Mouse (Mus musculus): ENCODE results near the gene Serpina3i.
"Not testable (repeated sequence)": the region's sequence is repeated elsewhere in the genome, so short reads cannot be mapped to it uniquely, and the experiment has no call there.

Serpina3i gene

DNA sequence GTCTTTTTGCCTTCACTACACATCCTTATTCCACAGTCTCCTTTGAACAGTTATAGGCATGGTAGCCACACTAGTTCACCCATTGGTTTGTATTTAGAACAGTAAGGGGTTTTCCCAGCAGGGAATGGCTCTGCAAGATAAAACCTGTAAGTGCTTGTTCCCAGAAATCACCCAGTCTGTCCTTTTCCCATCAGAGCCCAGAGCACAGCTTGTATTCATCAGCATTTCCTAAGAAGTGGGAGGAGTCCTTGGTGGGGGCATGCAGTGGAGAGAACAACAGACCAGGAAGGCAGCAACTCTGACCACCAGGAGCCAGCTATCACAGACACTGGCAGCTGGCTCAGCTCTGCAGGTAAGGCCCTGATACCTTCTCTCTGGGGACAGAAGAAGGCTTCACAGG lies at the start of gene Serpina3i:
Serpina3i (plus strand) TSS at position 260 of the 400 bp plus-strand sequence.
- no peak for DNase-seq (ENCODE audit: low spot score)

DNA sequence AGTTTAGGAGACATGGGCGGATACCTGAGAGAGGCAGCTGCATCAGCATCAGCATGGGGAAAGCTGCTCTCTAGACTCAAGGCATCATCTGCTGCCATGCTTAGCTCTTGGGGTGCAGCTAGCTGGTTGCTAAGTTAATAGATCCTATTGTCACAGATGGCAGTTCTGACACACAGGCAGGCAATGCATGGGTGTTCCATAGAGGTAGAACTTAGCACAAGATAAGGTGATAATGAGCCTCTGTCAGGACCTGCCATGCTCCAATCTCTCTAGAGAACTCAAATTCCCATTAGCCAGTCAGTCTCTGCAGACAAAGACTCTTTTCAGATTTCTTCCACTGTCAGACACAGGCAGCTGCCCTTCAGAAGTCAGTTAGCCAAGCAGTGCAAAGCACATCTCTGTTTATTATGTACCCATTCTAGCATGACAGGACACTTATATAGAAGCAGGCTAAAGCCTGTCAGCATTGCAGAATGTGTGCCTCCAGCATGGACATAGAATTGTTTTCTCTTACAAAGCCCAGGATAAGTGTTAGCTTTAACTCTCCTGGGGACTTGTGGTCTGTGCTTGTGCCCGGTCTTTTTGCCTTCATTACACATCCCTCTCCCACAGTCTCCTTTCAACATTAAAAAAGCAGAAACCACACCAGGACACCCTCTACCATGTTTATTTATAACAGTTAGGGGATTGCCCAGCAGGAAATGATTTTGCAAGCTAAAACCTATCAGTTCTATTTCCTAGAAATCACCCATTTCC lies 49.1 kb upstream of the Serpina3i start:
- no peak for DNase-seq (ENCODE audit: low spot score)

- no peak for DNase-seq (ENCODE audit: low spot score)
Observed at GRCm38 (mm10) chr12:104214445-104214753, 48.5 kb upstream of the Serpina3i start, which contains the start of gene Serpina3f. Gene Serpina3f (plus strand): TSS chr12:104214544.

DNA sequence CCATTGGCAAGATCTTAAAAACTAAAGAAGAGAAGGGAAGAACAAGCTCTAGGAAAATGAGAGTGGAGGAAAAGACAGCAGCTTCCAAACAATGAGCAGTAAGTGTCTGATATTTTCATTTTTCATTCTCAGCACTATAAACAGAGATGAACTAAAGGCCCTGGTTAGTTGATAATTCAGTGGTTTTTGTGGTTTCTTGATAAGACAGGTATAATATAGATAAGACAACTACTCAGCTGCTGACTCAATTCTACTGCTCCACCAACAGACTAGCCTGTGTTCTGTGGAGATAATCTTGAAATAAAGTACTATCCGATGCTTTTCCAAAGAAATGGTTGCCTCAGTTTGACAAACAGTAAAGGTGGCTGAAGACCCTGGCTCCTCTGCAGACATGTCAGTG lies 47.7 kb upstream of the Serpina3i start:
- no peak for DNase-seq (ENCODE audit: low spot score)

DNA sequence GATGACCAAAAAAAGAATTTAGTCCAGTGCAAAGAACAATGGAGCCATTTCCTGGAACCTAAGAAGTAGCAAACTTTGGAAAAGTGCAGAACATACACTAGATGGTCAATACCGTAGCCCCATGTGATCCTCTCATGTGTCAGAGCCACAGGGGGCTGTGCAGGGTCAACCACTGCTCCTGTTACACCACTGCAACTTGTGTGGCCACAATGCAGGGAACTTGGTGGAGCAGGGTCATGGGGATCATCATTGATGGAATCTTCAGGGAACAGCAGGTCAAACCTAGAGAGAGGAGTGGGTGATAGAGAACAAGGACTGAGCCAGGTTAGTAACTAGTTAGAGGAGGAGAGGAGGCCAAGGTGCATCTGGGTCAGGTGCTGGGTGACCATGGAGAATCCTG lies 41.3 kb upstream of the Serpina3i start:
- no peak for DNase-seq (ENCODE audit: low spot score)

- no peak for DNase-seq (ENCODE audit: low spot score)
Observed at GRCm38 (mm10) chr12:104223690-104224089, 39.2 kb upstream of the Serpina3i start.

GRCm38 (mm10) chr12:104224598-104225300 lies 38.2 kb upstream of the Serpina3i start:
- no peak for DNase-seq (ENCODE audit: low spot score)

DNA sequence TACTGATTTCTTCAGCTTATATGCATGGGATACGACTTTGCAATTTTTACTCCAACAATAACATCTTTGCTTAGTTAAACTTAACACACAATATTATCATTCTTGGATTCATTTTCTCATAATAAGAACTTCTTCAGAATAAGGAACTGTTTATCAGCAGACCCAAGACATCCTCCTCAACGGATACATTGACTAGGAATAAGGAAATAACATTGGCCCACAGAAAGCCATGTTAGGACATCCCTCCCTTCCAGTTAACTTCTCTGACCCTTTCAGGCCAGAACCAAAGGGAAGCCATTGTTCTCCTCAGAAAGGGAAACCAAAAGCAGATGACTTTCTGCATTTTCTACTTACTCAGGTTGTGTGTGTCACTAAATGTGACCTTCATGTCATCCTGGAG lies 32.2 kb upstream of the Serpina3i start:
- no peak for DNase-seq (ENCODE audit: low spot score)

GRCm38 (mm10) chr12:104235915-104236314 lies 27.0 kb upstream of the Serpina3i start, which contains the start of gene Serpina3g:
Gene Serpina3g (plus strand): TSS chr12:104236245.
- DNase-seq (ENCODE audit: low spot score) = no peak

DNA sequence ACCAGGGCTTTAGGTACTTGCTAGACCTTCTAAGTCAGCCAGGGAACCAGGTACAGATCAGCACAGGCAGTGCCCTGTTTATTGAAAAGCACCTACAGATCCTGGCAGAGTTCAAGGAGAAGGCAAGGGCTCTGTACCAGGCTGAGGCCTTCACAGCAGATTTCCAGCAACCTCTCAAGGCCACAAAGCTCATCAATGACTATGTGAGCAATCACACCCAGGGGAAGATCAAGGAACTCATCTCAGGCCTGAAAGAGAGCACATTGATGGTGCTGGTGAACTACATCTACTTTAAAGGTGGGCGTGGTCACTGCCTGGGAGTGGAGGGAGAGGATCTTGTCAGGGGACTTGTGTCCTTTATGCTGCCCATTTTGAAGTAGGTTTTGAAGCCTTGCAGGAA lies 24.9 kb upstream of the Serpina3i start:
- DNase-seq (ENCODE audit: low spot score) = not testable (repeated sequence)

DNA sequence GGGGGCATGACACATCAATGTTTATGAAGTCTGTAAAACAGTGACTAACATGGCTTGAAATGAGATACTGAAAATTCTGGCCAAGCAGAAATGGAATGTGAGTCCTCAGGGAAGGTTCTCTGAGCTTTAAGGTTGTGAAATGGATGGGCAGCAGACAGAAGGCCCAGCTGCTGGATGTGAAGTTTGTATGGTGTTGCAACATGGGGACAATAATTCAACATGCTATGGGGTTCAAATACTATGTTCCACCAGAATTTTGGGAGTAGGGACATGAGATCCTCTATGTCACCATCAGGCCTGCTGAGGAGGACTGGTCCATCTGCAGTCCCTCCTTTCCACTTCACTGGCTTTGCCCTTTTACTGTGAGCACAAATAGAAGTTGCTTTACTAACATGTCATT lies 19.6 kb upstream of the Serpina3i start:
- DNase-seq (ENCODE audit: low spot score) = no peak

- DNase-seq (ENCODE audit: low spot score) = no peak
Observed at GRCm38 (mm10) chr12:104245092-104245491, 17.8 kb upstream of the Serpina3i start.

DNA sequence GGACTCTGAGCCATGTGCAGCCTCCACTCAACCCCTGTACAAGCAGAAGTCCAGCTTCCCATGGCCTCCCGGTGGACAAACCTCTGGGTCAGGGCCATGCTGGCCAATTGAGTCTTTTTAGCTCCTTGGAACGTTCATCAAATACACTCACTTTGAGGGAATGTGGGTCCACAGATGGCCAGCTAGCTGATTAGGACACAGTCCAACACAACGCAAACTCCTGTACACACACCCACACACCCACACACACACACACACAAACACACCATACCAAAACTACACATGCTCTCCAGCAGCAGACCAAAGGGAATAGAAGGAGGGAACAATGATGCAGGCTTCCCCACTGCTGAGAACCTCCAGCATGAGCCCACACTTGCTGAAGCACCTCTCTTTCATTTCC lies 17.3 kb upstream of the Serpina3i start:
- no peak for DNase-seq (ENCODE audit: low spot score)

- DNase-seq (ENCODE audit: low spot score) = no peak
Observed at GRCm38 (mm10) chr12:104247553-104248002, 15.3 kb upstream of the Serpina3i start.

DNA sequence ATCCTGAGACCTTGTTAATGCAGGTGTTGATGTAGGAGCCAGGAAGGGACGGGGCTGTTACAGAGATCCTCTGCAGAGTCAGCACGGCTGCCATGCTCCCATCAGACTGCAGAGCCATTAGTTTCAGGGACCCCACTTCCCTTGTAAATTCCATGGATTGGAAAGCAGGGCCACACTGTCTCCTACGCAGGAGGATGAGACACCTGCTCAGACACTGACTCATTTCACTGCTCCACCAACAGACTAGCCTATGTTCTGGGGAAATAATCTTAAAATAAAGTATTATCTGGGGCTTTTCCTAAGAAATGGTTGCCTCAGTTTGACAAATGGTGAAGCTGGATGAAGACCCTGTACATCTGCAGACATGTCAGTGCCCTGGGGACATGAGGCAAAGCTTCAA lies 14.7 kb upstream of the Serpina3i start:
- DNase-seq (ENCODE audit: low spot score) = no peak

- no peak for DNase-seq (ENCODE audit: low spot score)
Observed at GRCm38 (mm10) chr12:104261041-104261440, 1.9 kb upstream of the Serpina3i start.

- no peak for DNase-seq (ENCODE audit: low spot score)
Observed at GRCm38 (mm10) chr12:104266374-104266773, 3.5 kb downstream of the Serpina3i start.

DNA sequence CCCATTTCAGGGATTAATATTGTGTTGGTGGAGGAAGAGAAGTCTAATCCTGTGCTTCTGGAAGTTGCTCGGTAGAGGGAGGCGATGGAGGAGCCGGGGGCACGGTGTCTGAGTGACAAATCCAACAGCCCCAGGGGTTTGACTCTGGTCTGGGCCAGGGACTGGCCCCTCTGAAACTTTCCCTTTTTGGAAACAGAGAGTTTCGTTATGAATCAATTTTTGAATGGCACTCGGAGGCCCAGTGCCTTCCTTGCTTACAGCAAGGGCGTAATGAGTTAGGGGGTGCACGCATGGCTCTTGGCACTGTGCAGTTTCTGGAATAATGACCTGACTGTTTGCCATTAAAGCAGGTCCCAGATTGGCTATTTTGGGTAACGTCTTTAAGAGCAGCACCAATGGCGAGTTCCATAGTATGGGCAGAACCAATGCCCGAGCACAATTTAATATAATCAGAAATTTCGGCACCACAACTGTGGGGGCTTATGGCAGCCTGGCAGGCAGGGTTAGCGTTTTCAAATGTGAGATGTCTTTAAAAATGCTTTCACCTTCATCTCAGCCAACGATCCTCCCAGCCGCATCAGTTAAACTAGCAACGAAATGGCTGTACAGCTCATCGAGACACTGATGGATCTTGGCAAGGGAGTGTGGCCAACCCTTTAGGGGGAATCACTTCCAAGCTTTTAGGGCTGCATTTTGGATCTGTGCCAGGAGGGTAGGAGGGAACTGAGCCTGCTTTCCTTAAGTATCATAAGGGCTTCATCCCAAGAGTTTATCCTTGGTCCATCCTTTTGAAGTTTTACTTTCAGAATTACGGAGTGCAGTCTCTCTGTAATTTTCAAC lies 15.5 kb downstream of the Serpina3i start:
- DNase-seq (ENCODE audit: low spot score) = no peak

DNA sequence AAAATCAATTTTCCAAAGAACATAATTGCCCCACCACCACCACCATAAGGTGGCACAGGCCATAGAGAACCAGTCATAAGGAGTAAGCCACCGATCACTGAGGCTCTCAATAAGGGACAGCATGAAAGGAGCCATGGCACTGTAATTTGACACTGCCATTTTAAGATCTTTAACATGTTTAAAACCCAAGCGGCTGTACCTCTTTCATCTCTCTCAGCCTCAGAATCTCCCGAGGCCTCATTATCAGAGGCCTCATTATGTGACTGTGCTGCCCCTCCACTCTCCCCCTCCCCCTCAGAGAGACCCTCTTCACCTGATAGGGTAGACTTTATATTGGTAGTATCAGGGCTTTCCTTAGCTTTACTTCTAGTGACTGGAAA lies 16.1 kb downstream of the Serpina3i start:
- DNase-seq (ENCODE audit: low spot score) = no peak

DNA sequence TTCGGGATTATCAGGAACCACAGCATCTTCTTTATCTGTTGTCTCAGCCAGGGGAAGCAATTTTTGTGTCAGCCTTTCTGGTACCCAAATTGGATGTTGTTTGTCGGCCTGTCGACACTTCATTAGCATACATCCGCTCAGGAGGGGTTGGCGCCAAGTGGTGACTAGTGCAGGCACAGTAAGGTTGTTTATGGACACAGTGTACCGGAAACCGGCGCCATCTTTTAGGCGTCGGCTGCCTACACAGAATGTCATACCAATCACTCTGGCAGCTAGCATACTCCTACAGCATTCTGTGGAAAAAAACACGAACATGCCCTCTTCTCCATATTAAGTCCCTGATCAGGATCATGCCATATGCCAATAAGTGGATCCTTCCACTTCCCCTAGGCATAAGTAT lies 20.5 kb downstream of the Serpina3i start:
- DNase-seq (ENCODE audit: low spot score) = no peak

- DNase-seq (ENCODE audit: low spot score) = no peak
Observed at GRCm38 (mm10) chr12:104288336-104288735, 25.4 kb downstream of the Serpina3i start.

GRCm38 (mm10) chr12:104289872-104290271 lies 26.9 kb downstream of the Serpina3i start:
- no peak for DNase-seq (ENCODE audit: low spot score)

DNA sequence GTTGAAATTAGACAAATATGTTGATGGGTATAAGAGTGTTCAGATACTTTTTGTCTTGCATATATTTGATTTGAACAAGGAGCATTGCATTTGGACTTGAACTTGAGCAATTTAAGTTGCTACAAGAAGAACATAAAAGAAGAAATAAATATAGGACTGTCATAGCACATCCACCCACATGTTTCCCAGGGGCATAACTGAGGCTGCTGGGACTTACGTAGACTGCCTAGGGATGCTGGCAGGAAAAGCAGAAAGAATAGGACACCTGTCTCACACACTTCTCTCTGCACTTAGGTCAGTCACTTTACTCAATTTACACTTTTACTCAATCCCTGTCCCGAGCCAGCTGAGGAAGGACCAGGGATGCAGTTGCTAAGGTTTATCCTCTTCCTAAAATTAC lies 31.0 kb downstream of the Serpina3i start:
- DNase-seq (ENCODE audit: low spot score) = no peak
